Mouse (Mus musculus) kidney, adult 2 months (tissue): ENCODE measurements around the gene Wwox. TPM values are rescaled to one million over a fixed set of nuclear protein-coding genes. Genes with fewer than 3 reads are reported as not detected.

Experiments used
- DNase-seq: peaks from one replicate; pipeline ENCODE4 v3.0.0; 2021
- H3K27ac ChIP-seq: fragments of 200-500 bp; 2 replicates; pipeline ENCODE4 v1.5.1; 2012; ENCODE audit warnings: low read depth, low read length, control low read depth, inconsistent platforms; ENCODE audit not compliant: insufficient read depth
- H3K27me3 ChIP-seq: fragments of 200-500 bp; replicated peaks from 2 replicates; pipeline ENCODE4 v1.6.1; 2012; ENCODE audit warnings: mild to moderate bottlenecking, moderate library complexity, low read length, inconsistent platforms; ENCODE audit not compliant: control insufficient read depth, insufficient read depth
- H3K36me3 ChIP-seq: fragments of 200-500 bp; 2 replicates; pipeline ENCODE4 v1.6.1; 2012; ENCODE audit warnings: mild to moderate bottlenecking, moderate library complexity, low read length, inconsistent platforms; ENCODE audit not compliant: control insufficient read depth, insufficient read depth
- H3K4me1 ChIP-seq: fragments of 200-500 bp; 2 replicates; pipeline ENCODE4 v1.6.1; 2011; ENCODE audit warnings: low read length; ENCODE audit not compliant: control insufficient read depth, insufficient read depth
- H3K4me3 ChIP-seq: fragments of 200-500 bp; 2 replicates; pipeline ENCODE4 v1.5.1; 2011; ENCODE audit warnings: mild to moderate bottlenecking, low read depth, low read length, control low read depth; ENCODE audit not compliant: insufficient read depth
- CTCF ChIP-seq: fragments of 200-500 bp; conservative IDR thresholded peaks from 2 replicates; pipeline ENCODE4 v1.5.1; 2011; ENCODE audit warnings: low read depth, mild to moderate bottlenecking, control low read depth, low read length, moderate library complexity, mixed read lengths; ENCODE audit not compliant: insufficient read depth, insufficient read length
- POLR2A ChIP-seq: fragments of 200-500 bp; IDR thresholded peaks from one replicate; pipeline ENCODE4 v1.6.1; 2011; ENCODE audit warnings: low read depth, low read length, control low read depth
- WGBS: fragments of 180-500 bp; shearing (Covaris S2); methylation state at CpG from one replicate; pipeline ENCODE4 v1.1.7; 2018; 5-methylcytosine and 5-hydroxymethylcytosine counted together
- polyA plus RNA-seq: library from polyadenylated mRNA; depleted of rRNA; stranded (reverse); fragments of >200 nt; gene quantifications from 2 replicates; pipeline ENCODE4 v1.2.3, GENCODE M21; 2012

The Wwox gene
- polyA plus RNA-seq, 1 experiment: 15.3 TPM

DNA sequence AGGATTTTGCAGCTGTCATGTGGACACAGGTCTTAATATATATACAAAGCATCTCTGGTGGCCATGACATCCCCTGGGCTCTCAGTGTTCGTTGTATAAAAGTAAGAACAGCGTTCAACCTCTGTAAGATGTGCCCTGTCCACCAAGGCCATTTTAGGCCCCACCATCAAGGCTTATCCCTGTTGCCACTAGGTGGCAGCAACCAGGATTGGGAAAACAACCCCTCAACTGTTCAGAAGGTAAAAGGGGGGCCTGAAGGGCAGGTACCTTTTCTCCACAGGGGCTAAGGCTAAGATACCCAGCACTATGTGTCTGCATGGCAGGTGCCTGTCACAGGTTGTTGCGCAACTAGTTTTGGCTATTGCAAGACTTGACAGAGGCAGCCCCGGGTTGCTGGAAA lies 656.1 kb downstream of the Wwox start:
- no peak overlapping the region for H3K27ac ChIP-seq
- no peaks in the 10 kb centered on the region for H3K27me3 ChIP-seq
- TF ChIP-seq POLR2A (no peak), CTCF (peak; percentile 61)
- no peak overlapping the region for H3K4me3 ChIP-seq
- DNase-seq: peak; percentile 23
- no peaks in the 10 kb centered on the region for H3K36me3 ChIP-seq
- no peaks in the 10 kb centered on the region for H3K4me1 ChIP-seq
- 91% methylated on average over 4 of the region's 4 CpGs for WGBS

DNA sequence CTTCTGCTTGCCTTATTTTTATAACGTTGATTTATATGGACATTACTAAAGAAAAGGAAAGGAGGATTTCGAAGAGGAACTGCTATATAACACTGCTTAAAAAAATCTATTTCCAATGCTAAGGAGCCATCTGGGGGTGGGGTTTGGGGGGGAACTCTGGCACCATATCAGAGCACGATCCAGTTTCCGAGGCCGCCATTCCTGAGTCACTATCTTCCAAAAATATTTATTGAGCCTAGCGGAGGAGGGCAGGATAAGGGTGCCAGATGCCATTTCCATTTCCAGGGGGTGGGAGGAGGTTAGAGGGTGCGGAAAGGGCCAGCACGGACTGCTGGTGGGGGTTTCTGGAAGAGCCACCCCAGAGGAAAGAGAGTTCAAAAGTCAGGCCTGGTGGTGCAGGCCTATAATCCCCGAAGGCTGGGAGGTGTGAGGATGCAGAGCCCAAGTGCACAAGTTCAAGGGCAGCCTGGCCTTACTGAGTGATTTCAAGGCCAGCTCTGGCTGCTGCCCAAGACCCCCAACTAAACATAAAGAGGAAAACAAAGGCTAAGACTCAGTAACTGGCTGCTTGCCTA lies 658.6 kb downstream of the Wwox start:
- H3K27ac ChIP-seq: no peak overlapping the region
- H3K36me3 ChIP-seq: no peaks in the 10 kb centered on the region
- 52% methylated on average over 9 of the region's 9 CpGs for WGBS
- DNase-seq: no peak
- H3K4me3 ChIP-seq: no peak overlapping the region
- H3K4me1 ChIP-seq: no peaks in the 10 kb centered on the region; the same call in 1 of the 2 replicates
- H3K27me3 ChIP-seq: no peaks in the 10 kb centered on the region
- TF ChIP-seq CTCF: no peak
- no peak for TF ChIP-seq POLR2A

DNA sequence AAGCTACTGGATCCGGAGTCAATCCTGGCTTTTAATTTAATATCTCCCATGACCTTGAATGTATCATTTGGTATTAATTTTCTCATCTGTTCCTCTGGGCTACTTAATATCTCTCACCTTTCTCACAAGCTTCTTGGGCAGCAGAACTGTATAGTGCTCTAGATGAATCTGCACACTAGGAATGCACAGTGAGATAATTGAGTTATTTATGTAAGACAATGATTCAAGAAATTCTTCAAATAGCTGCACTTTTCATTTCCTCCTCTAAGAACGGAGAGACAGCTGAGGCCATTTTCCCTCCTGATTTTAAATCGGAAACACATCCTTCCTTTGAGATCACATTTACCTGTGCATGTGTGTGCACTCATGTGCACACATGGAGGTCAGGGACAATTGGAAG lies 669.9 kb downstream of the Wwox start:
- DNase-seq: no peak
- 64% methylated on average over 3 of the region's 3 CpGs for WGBS
- Histone ChIP-seq H3K27ac (no peak overlapping the region), H3K36me3 (no peaks in the 10 kb centered on the region), H3K27me3 (no peaks in the 10 kb centered on the region), H3K4me3 (no peak overlapping the region), H3K4me1 (no peaks in the 10 kb centered on the region)
- TF ChIP-seq CTCF: no peak
- no peak for TF ChIP-seq POLR2A

DNA sequence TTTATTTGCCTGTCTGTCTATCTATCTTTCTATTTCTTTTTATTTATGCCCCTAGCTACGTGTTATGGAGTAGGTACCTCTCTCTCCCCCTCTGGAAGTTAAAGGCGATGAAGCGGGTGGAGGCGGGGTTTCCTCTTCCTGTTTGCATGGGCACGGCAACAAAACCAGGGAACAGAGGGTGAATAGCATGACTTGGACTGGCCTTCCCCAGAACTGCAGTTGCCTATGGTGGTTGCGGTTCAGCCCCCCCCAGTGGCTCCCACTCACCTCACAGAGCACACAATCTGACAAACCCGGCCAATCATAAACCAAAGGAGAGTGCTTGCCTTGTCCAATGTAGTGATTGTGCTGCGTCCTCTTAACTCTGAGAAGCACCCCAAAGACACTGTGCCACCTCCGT lies 671.0 kb downstream of the Wwox start:
- no peak overlapping the region for H3K4me3 ChIP-seq
- 64% methylated on average over 9 of the region's 9 CpGs for WGBS
- TF ChIP-seq POLR2A: no peak

DNA sequence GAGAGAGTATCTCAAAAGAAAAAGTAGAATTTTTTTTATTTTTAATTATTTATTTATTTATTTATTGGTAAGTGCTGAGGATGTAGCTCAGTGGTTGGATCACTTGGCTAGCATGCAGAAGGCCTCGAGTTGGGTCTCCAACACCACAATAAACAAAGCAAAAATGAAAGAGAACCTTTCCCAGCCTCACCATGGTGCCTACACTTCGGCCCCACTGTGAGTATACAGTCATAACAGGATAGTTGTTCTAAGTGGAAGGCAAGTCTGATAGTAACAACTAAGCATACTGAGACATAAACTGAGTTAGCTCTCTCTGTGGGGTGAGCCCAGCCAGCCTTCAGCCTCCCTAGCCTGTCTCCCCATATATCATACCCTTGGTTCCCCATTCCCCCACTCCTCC lies 672.6 kb downstream of the Wwox start:
- no peaks in the 10 kb centered on the region for H3K4me1 ChIP-seq
- WGBS: 92% methylated on average over 2 of the region's 2 CpGs
- TF ChIP-seq CTCF (no peak), POLR2A (no peak)

More for the DNA sequence above, 671.0 kb downstream of the Wwox start:
- no peak overlapping the region for H3K27ac ChIP-seq
- H3K36me3 ChIP-seq: no peaks in the 10 kb centered on the region
- no peaks in the 10 kb centered on the region for H3K27me3 ChIP-seq
- DNase-seq: no peak
- H3K4me1 ChIP-seq: no peaks in the 10 kb centered on the region

DNA sequence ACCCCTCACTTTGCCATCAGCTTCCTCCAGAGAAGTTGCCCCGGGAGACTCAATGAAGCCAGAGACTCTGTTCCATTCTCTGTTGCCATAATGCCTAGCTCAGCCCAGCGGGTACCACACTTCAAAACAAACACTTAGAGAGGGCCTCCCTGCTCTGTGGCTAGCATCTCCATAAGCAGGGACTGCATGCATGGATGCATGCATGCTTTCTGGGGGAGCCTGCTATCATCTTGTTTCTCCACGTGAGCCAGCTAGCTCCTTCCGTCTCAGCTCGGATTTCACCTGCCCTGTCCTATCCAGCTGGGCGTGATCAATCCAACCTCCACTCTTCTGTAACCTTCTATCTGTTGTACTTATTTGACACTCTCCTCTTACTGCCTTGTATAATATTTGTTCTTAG lies 675.0 kb downstream of the Wwox start:
- H3K4me1 ChIP-seq: no peaks in the 10 kb centered on the region
- DNase-seq: no peak
- no peak for TF ChIP-seq CTCF
- TF ChIP-seq POLR2A: no peak
- H3K4me3 ChIP-seq: no peak overlapping the region
- no peaks in the 10 kb centered on the region for H3K36me3 ChIP-seq
- H3K27ac ChIP-seq: no peak overlapping the region
- no peaks in the 10 kb centered on the region for H3K27me3 ChIP-seq
- WGBS: 52% methylated on average over 6 of the region's 6 CpGs

More for the DNA sequence above, 672.6 kb downstream of the Wwox start:
- Histone ChIP-seq H3K27ac (no peak overlapping the region), H3K4me3 (no peak overlapping the region), H3K27me3 (no peaks in the 10 kb centered on the region), H3K36me3 (no peaks in the 10 kb centered on the region)
- no peak for DNase-seq

DNA sequence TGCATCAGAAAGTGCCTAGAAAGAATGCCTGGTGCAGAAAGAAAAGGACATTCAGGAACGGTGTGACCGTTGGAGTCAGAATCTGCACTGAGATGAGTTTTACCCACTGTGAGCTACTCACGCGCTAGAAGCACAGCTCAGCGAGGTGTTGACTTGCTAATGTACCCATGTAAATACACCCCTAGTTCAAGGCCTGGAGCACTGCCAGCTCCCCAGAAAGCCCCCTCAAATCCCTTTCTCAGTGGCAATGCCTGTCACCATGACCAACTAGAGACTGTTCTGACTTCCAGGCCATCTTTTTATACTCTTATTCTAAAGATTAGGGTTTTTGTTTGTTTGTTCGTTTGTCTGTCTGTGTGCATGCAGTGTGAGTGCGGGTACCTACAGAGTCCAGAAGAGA lies 686.6 kb downstream of the Wwox start:
- Histone ChIP-seq H3K4me3 (no peak overlapping the region), H3K4me1 (no peaks in the 10 kb centered on the region), H3K27me3 (no peaks in the 10 kb centered on the region), H3K36me3 (no peaks in the 10 kb centered on the region), H3K27ac (no peak overlapping the region)
- WGBS: 72% methylated on average over 7 of the region's 7 CpGs
- DNase-seq: no peak
- TF ChIP-seq CTCF (no peak), POLR2A (no peak)
